Mouse (Mus musculus): ENCODE data around the gene Soga1. TPM values are rescaled to one million over a fixed set of nuclear protein-coding genes. Genes with fewer than 3 reads are reported as not detected.

The Soga1 gene
- total RNA-seq, 1 experiment = 11.8 TPM

GRCm38 (mm10) chr2:157086796-157087195, 7.7 kb upstream of the Soga1 start, which contains the start of gene Tldc2:
Gene Tldc2 (plus strand): TSS chr2:157087055.
- Histone ChIP-seq H3K4me3 (ENCODE audit: insufficient read depth in 1 of 2, low read depth in 1 of 2, low read length in 2 of 2, poor library complexity in 1 of 2, severe bottlenecking in 1 of 2) (no peak within 1 kb of the TSS), H3K9ac (ENCODE audit: insufficient read depth, low read depth, low read length, poor library complexity, severe bottlenecking) (no peak within 1 kb of the TSS), H3K9me3 (ENCODE audit: control insufficient read depth, insufficient read depth, low read depth, low read length) (no peaks in the 10 kb centered on the region), H3K4me1 (ENCODE audit: control insufficient read depth in 2 of 2, insufficient read depth in 2 of 2, low read length in 2 of 2, poor library complexity in 1 of 2) (no peaks in the 10 kb centered on the region), H3K36me3 (ENCODE audit: control insufficient read depth, insufficient read depth, low read length, poor library complexity, severe bottlenecking) (no peaks in the 10 kb centered on the region), H3K27ac (ENCODE audit: insufficient read depth, low read depth, low read length, poor library complexity, severe bottlenecking) (no peak within 1 kb of the TSS)
- no peak for DNase-seq (ENCODE audit: low read depth, low spot score)
- no peak for TF ChIP-seq MAFK (IDR thresholded peaks at IDR 0.05; ENCODE audit: insufficient read depth, low read depth, low read length)
- TF ChIP-seq CHD2 (IDR thresholded peaks at IDR 0.05; ENCODE audit: low read depth, low read length) = no peak
- no peak for TF ChIP-seq HCFC1 (IDR thresholded peaks at IDR 0.05; ENCODE audit: borderline replicate concordance, insufficient read depth, low read length)
- TF ChIP-seq ZNF384 (IDR thresholded peaks at IDR 0.05; ENCODE audit: low read depth, low read length) = no peak
- TF ChIP-seq ZC3H11A (IDR thresholded peaks at IDR 0.05; ENCODE audit: borderline replicate concordance, low read depth, low read length) = no peak
- in situ Hi-C loops (cut with MboI; ENCODE audit: low sequenced_read_pairs in 2 of 2, unreplicated experiment in 2 of 2) = no loop called here

- Histone ChIP-seq H3K4me3 (ENCODE audit: insufficient read depth in 1 of 2, low read depth in 1 of 2, low read length in 2 of 2, poor library complexity in 1 of 2, severe bottlenecking in 1 of 2) (no peak overlapping the region), H3K27ac (ENCODE audit: insufficient read depth, low read depth, low read length, poor library complexity, severe bottlenecking) (no peak overlapping the region), H3K9ac (ENCODE audit: insufficient read depth, low read depth, low read length, poor library complexity, severe bottlenecking) (no peak overlapping the region), H3K4me1 (ENCODE audit: control insufficient read depth in 2 of 2, insufficient read depth in 2 of 2, low read length in 2 of 2, poor library complexity in 1 of 2) (no peaks in the 10 kb centered on the region), H3K36me3 (ENCODE audit: control insufficient read depth, insufficient read depth, low read length, poor library complexity, severe bottlenecking) (no peaks in the 10 kb centered on the region), H3K9me3 (ENCODE audit: control insufficient read depth, insufficient read depth, low read depth, low read length) (no peaks in the 10 kb centered on the region)
- TF ChIP-seq CHD2 (IDR thresholded peaks at IDR 0.05; ENCODE audit: low read depth, low read length) (no peak), ZNF384 (IDR thresholded peaks at IDR 0.05; ENCODE audit: low read depth, low read length) (no peak)
- DNase-seq (ENCODE audit: low read depth, low spot score) = no peak
- in situ Hi-C loops (cut with MboI; ENCODE audit: low sequenced_read_pairs in 2 of 2, unreplicated experiment in 2 of 2) = no loop called here
Measured at GRCm38 (mm10) chr2:157084831-157085585, 6.0 kb upstream of the Soga1 start.

- H3K4me1 ChIP-seq (ENCODE audit: control insufficient read depth in 2 of 2, insufficient read depth in 2 of 2, low read length in 2 of 2, poor library complexity in 1 of 2) = peaks cover 0 to 5% of the 10 kb centered on the region in 2 experiments; a peak in 1 of 4 replicates
- H3K9ac ChIP-seq (ENCODE audit: insufficient read depth, low read depth, low read length, poor library complexity, severe bottlenecking) = no peak overlapping the region
- in situ Hi-C loops (cut with MboI; ENCODE audit: low sequenced_read_pairs in 2 of 2, unreplicated experiment in 2 of 2) = no loop called here
- no peaks in the 10 kb centered on the region for H3K9me3 ChIP-seq (ENCODE audit: control insufficient read depth, insufficient read depth, low read depth, low read length)
- no peak overlapping the region for H3K27ac ChIP-seq (ENCODE audit: insufficient read depth, low read depth, low read length, poor library complexity, severe bottlenecking)
- no peaks in the 10 kb centered on the region for H3K36me3 ChIP-seq (ENCODE audit: control insufficient read depth, insufficient read depth, low read length, poor library complexity, severe bottlenecking)
- no peak for TF ChIP-seq ZNF384 (IDR thresholded peaks at IDR 0.05; ENCODE audit: low read depth, low read length)
- TF ChIP-seq ZC3H11A (IDR thresholded peaks at IDR 0.05; ENCODE audit: borderline replicate concordance, low read depth, low read length) = no peak
- H3K4me3 ChIP-seq (ENCODE audit: insufficient read depth in 1 of 2, low read depth in 1 of 2, low read length in 2 of 2, poor library complexity in 1 of 2, severe bottlenecking in 1 of 2) = no peak overlapping the region
- no peak for DNase-seq (ENCODE audit: low read depth, low spot score)
Measured at GRCm38 (mm10) chr2:157081960-157082359, 2.9 kb upstream of the Soga1 start.

GRCm38 (mm10) chr2:157081331-157081730, 2.3 kb upstream of the Soga1 start:
- no peak overlapping the region for H3K9ac ChIP-seq (ENCODE audit: insufficient read depth, low read depth, low read length, poor library complexity, severe bottlenecking)
- no peak overlapping the region for H3K27ac ChIP-seq (ENCODE audit: insufficient read depth, low read depth, low read length, poor library complexity, severe bottlenecking)
- H3K36me3 ChIP-seq (ENCODE audit: control insufficient read depth, insufficient read depth, low read length, poor library complexity, severe bottlenecking) = no peaks in the 10 kb centered on the region
- in situ Hi-C loops (cut with MboI; ENCODE audit: low sequenced_read_pairs in 2 of 2, unreplicated experiment in 2 of 2) = no loop called here
- H3K9me3 ChIP-seq (ENCODE audit: control insufficient read depth, insufficient read depth, low read depth, low read length) = no peaks in the 10 kb centered on the region
- no peak for DNase-seq (ENCODE audit: low read depth, low spot score)
- no peak overlapping the region for H3K4me3 ChIP-seq (ENCODE audit: insufficient read depth in 1 of 2, low read depth in 1 of 2, low read length in 2 of 2, poor library complexity in 1 of 2, severe bottlenecking in 1 of 2)
- H3K4me1 ChIP-seq (ENCODE audit: control insufficient read depth in 2 of 2, insufficient read depth in 2 of 2, low read length in 2 of 2, poor library complexity in 1 of 2) = peaks cover 0 to 5% of the 10 kb centered on the region in 2 experiments; a peak in 1 of 4 replicates
- no peak for TF ChIP-seq HCFC1 (IDR thresholded peaks at IDR 0.05; ENCODE audit: borderline replicate concordance, insufficient read depth, low read length)
- no peak for TF ChIP-seq ZNF384 (IDR thresholded peaks at IDR 0.05; ENCODE audit: low read depth, low read length)
- TF ChIP-seq ZC3H11A (IDR thresholded peaks at IDR 0.05; ENCODE audit: borderline replicate concordance, low read depth, low read length) = no peak
- TF ChIP-seq MAFK (IDR thresholded peaks at IDR 0.05; ENCODE audit: insufficient read depth, low read depth, low read length) = no peak
- TF ChIP-seq CHD2 (IDR thresholded peaks at IDR 0.05; ENCODE audit: low read depth, low read length) = no peak

Data from ES-E14 (cell line).